ENCODE assay signal across 21 mouse cellular contexts in genomic region chr4:32891341-32891740, GRCm38 (mm10).
"Had no signal": no experiment of that assay in that cellular context is flagged by ENCODE, and none has a peak within 500 bp of the region (broad histone marks: within the 10 kb centered on the region; RNA-seq: fewer than 3 reads in every experiment).

No protein-coding gene starts in this region.

- H3K36me3 ChIP-seq: hindbrain, embryonic 15.5 days; kidney, embryonic 15.5 days; limb, embryonic 15.5 days; liver, embryonic 12.5 days had no signal

- DNase-seq: gastrocnemius, postnatal 14 days; gastrocnemius, postnatal 36 days; kidney, adult 11 months; kidney, adult 2 months; kidney, adult 9 months; kidney, postnatal 14 days; kidney, postnatal 36 days; layer of hippocampus, postnatal 36 days; left cerebral cortex, postnatal 4 days had no signal

- H3K9me3 ChIP-seq: limb, embryonic 15.5 days; liver, embryonic 12.5 days had no signal

- ATAC-seq: hindbrain, postnatal 0 days; intestine, embryonic 16.5 days; liver, embryonic 12.5 days had no signal

- H3K4me3 ChIP-seq: heart, adult 2 months; heart, embryonic 12.5 days; hindbrain, embryonic 13.5 days; hindbrain, embryonic 15.5 days; kidney, embryonic 15.5 days; limb, embryonic 13.5 days; limb, embryonic 15.5 days; liver, embryonic 12.5 days had no signal

- H3K4me2 ChIP-seq: hindbrain, embryonic 13.5 days; hindbrain, embryonic 15.5 days; kidney, embryonic 15.5 days; limb, embryonic 13.5 days; limb, embryonic 15.5 days; liver, embryonic 12.5 days had no signal

- H3K27ac ChIP-seq: hindbrain, embryonic 13.5 days; hindbrain, embryonic 15.5 days; hindbrain, postnatal 0 days; kidney, embryonic 15.5 days; kidney, postnatal 0 days; limb, embryonic 13.5 days; limb, embryonic 15.5 days; liver, embryonic 12.5 days; liver, embryonic 14.5 days had no signal

- H3K9ac ChIP-seq: heart, embryonic 12.5 days; hindbrain, embryonic 13.5 days; hindbrain, embryonic 15.5 days; kidney, embryonic 15.5 days; limb, embryonic 13.5 days; limb, embryonic 15.5 days; liver, embryonic 12.5 days; liver, embryonic 14.5 days had no signal

- H3K27me3 ChIP-seq: heart, embryonic 12.5 days; kidney, embryonic 15.5 days; limb, embryonic 13.5 days; limb, embryonic 15.5 days had no signal
